Mouse (Mus musculus): ENCODE data around the gene Cdk5rap2. TPM values are rescaled to one million over a fixed set of nuclear protein-coding genes. Genes with fewer than 3 reads are reported as not detected.

Gene Cdk5rap2
- polyA plus RNA-seq, 1 experiment: 73.1 TPM

DNA sequence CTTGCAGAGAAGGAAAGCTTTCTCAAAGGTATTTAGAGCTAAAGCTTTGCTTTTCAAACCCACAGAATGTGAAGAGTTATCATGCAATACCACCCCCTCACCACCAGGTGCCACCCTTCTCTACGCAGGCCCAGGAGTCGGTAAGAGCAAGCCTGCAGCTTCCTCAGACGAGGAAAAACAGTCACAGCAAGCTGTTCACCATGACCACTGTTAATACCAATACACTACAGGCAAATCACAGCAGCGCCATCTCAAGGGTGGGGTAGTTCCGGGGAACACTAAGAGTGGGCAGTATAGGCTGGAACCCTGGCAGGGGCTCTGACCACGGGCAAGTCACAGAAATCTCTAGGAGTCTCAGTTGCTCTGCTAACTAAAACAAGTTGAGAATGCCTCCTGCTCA is 145.0 kb downstream of the Cdk5rap2 start:
- H3K27me3 ChIP-seq (ENCODE audit: control insufficient read depth, insufficient read depth, low read length): no peaks in the 10 kb centered on the region
- H3K4me1 ChIP-seq (ENCODE audit: control insufficient read depth, insufficient read depth, low read length): no peaks in the 10 kb centered on the region
- H3K36me3 ChIP-seq (ENCODE audit: control insufficient read depth, insufficient read depth, low read length): no peaks in the 10 kb centered on the region; the same call in 1 of the 2 replicates
- TF ChIP-seq CTCF (IDR thresholded peaks at IDR 0.05; ENCODE audit: control insufficient read depth, insufficient read depth, insufficient replicate concordance, low read depth, low read length) (peak; percentile 81; the same call in 1 of the 2 replicates), POLR2A (IDR thresholded peaks at IDR 0.05; ENCODE audit: control insufficient read depth, low read depth, low read length) (no peak)
- H3K4me3 ChIP-seq (ENCODE audit: control insufficient read depth, low read depth, low read length): no peak overlapping the region
- peak overlapping the region; percentile 57; the same call in 1 of the 2 replicates for H3K27ac ChIP-seq (ENCODE audit: control insufficient read depth, insufficient read depth, low read depth, low read length)

DNA sequence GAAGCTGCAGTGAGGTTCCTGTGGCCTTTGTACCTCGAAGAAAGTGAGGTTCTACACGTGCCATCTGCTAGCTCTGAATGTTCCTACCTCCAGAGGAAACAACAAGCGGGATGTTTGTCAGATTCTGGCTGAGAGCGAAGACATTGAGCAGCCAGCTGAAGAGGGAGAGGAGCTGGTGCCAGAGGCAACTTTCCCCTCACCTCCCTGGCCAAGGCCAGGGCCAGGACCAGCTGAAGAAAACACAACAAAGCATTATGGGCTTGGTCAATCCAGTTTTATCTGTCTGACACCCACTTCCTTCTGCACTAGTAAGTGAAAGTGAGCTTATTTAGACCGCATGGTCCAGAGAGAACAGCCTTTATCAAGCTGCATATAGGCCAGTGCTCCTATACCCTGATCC is 147.4 kb downstream of the Cdk5rap2 start:
- TF ChIP-seq CTCF (IDR thresholded peaks at IDR 0.05; ENCODE audit: control insufficient read depth, insufficient read depth, insufficient replicate concordance, low read depth, low read length) (no peak), POLR2A (IDR thresholded peaks at IDR 0.05; ENCODE audit: control insufficient read depth, low read depth, low read length) (no peak)
- Histone ChIP-seq H3K27ac (ENCODE audit: control insufficient read depth, insufficient read depth, low read depth, low read length) (no peak overlapping the region), H3K4me1 (ENCODE audit: control insufficient read depth, insufficient read depth, low read length) (no peaks in the 10 kb centered on the region), H3K36me3 (ENCODE audit: control insufficient read depth, insufficient read depth, low read length) (no peaks in the 10 kb centered on the region; the same call in 1 of the 2 replicates), H3K27me3 (ENCODE audit: control insufficient read depth, insufficient read depth, low read length) (no peaks in the 10 kb centered on the region), H3K4me3 (ENCODE audit: control insufficient read depth, low read depth, low read length) (no peak overlapping the region)

DNA sequence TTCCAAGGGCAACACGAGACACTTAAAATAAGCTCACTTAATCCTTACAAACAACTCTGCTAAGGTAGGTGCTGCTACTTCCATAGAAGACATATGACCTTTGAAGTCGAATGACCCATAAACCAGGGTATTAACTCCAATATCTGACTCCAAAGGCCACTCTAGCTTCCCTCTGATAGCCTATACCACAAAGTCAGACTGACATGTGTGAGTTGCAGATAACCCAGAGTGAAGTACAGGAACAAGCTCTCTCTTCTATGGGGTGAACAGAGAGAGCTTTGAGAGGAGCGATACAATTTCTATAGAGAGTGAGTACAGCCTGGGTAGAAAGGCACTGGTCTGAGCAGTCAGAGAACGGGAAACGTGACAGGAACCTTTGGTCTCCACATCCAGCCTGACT is 148.9 kb downstream of the Cdk5rap2 start:
- H3K36me3 ChIP-seq (ENCODE audit: control insufficient read depth, insufficient read depth, low read length): no peaks in the 10 kb centered on the region; the same call in 1 of the 2 replicates
- H3K4me3 ChIP-seq (ENCODE audit: control insufficient read depth, low read depth, low read length): no peak overlapping the region
- H3K27me3 ChIP-seq (ENCODE audit: control insufficient read depth, insufficient read depth, low read length): no peaks in the 10 kb centered on the region
- no peak overlapping the region for H3K27ac ChIP-seq (ENCODE audit: control insufficient read depth, insufficient read depth, low read depth, low read length)
- no peaks in the 10 kb centered on the region for H3K4me1 ChIP-seq (ENCODE audit: control insufficient read depth, insufficient read depth, low read length)
- TF ChIP-seq POLR2A (IDR thresholded peaks at IDR 0.05; ENCODE audit: control insufficient read depth, low read depth, low read length): no peak
- TF ChIP-seq CTCF (IDR thresholded peaks at IDR 0.05; ENCODE audit: control insufficient read depth, insufficient read depth, insufficient replicate concordance, low read depth, low read length): no peak

DNA sequence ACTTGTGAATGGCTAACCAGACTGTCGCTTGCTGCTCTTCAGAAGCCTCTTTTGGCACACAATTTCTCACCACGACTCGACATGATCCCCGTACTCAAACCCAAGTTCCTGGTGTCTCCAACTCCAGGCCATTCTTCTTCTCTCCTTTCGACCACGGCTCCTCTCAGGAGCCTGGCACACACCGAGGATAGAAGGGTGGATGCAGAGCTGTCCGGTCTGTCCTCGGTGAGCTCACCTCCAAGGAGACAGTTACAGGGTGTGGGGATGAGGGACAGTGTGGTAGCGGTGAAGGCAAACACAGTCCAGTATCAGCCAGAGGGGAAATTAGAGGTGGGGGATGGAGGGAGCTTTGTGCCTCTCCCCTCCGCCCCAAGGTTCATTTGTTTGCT is 149.8 kb downstream of the Cdk5rap2 start:
- H3K4me1 ChIP-seq (ENCODE audit: control insufficient read depth, insufficient read depth, low read length): no peaks in the 10 kb centered on the region
- no peaks in the 10 kb centered on the region for H3K27me3 ChIP-seq (ENCODE audit: control insufficient read depth, insufficient read depth, low read length)
- no peak overlapping the region for H3K27ac ChIP-seq (ENCODE audit: control insufficient read depth, insufficient read depth, low read depth, low read length)
- H3K4me3 ChIP-seq (ENCODE audit: control insufficient read depth, low read depth, low read length): no peak overlapping the region
- TF ChIP-seq POLR2A (IDR thresholded peaks at IDR 0.05; ENCODE audit: control insufficient read depth, low read depth, low read length) (no peak), CTCF (IDR thresholded peaks at IDR 0.05; ENCODE audit: control insufficient read depth, insufficient read depth, insufficient replicate concordance, low read depth, low read length) (no peak)
- no peaks in the 10 kb centered on the region; the same call in 1 of the 2 replicates for H3K36me3 ChIP-seq (ENCODE audit: control insufficient read depth, insufficient read depth, low read length)

DNA sequence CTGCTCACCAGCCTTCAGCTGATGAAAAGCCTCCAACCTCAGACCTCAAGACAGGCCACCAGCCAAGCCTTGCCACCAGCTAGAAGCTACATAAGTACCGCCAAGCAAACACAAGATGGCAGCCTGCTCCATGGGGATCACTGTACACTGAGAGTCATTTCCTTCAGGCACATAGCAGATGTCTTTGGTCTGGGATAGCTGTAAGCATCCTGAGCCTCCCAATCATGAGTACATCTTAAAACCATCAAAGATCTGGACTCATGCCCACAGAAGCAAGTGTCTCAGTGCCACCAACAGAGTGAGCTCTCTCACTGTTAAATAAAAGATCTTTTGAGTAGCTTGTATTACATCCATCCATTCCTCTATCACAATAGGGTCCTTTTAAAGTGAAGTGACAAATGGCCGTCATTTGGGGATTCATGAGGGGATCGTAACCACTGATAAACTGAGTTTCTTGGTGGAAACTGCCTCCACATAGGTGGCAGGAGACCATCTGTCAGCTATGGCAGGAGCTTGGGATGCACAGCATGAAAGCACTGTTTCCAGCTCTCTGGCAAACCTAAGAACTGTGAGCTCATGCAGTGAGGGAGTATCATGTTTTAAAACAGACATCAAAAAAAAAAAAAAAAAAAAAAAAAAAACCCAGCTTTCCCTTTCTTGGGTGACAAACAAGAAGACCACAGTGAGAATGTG is 150.4 kb downstream of the Cdk5rap2 start:
- H3K27ac ChIP-seq (ENCODE audit: control insufficient read depth, insufficient read depth, low read depth, low read length): no peak overlapping the region
- H3K4me1 ChIP-seq (ENCODE audit: control insufficient read depth, insufficient read depth, low read length): no peaks in the 10 kb centered on the region
- H3K36me3 ChIP-seq (ENCODE audit: control insufficient read depth, insufficient read depth, low read length): peaks cover 2% of the 10 kb centered on the region; the same call in 1 of the 2 replicates
- H3K27me3 ChIP-seq (ENCODE audit: control insufficient read depth, insufficient read depth, low read length): no peaks in the 10 kb centered on the region
- no peak for TF ChIP-seq POLR2A (IDR thresholded peaks at IDR 0.05; ENCODE audit: control insufficient read depth, low read depth, low read length)
- no peak for TF ChIP-seq CTCF (IDR thresholded peaks at IDR 0.05; ENCODE audit: control insufficient read depth, insufficient read depth, insufficient replicate concordance, low read depth, low read length)
- no peak overlapping the region for H3K4me3 ChIP-seq (ENCODE audit: control insufficient read depth, low read depth, low read length)

DNA sequence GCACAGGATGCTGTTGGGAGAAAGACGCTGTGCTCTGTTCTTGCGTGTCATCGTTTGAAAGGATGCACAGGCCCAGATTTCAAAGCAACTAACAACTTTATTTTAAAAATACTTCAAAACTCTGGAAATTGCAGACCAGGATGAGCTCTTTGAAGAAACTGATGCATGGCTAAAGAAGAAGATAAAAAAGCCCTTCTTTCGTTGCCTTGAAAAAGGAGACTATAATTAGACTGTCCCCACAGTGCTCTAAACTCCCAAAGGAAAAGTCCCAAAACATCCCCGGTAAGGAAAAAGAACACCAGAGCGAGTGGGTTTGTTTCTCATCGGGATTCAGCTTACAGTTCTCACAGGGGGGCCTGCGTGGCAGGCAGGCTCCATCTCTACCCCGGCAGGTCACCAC is 151.4 kb downstream of the Cdk5rap2 start:
- Histone ChIP-seq H3K4me3 (ENCODE audit: control insufficient read depth, low read depth, low read length) (no peak overlapping the region), H3K27ac (ENCODE audit: control insufficient read depth, insufficient read depth, low read depth, low read length) (no peak overlapping the region), H3K27me3 (ENCODE audit: control insufficient read depth, insufficient read depth, low read length) (no peaks in the 10 kb centered on the region), H3K36me3 (ENCODE audit: control insufficient read depth, insufficient read depth, low read length) (peaks cover 2% of the 10 kb centered on the region; the same call in 1 of the 2 replicates), H3K4me1 (ENCODE audit: control insufficient read depth, insufficient read depth, low read length) (no peaks in the 10 kb centered on the region)
- TF ChIP-seq POLR2A (IDR thresholded peaks at IDR 0.05; ENCODE audit: control insufficient read depth, low read depth, low read length) (no peak), CTCF (IDR thresholded peaks at IDR 0.05; ENCODE audit: control insufficient read depth, insufficient read depth, insufficient replicate concordance, low read depth, low read length) (no peak)

DNA sequence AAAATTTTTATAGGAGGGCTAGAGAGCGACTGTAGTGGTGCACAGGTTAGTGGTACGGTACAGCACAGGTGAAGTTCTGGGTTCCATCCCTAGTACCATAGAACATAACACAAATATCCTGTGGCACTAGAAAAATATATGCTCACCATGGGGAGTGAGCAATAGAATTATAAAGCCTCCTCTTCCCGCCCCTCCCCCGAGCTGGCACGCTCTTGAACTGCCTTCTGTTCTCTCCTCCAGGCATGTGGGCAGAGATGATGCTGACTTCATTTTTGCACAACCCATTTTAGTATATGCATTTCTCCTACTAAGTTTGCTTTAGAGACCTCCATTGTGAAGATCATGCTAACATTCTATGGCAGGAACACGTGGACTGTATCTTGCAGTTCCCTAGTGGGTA is 152.0 kb downstream of the Cdk5rap2 start:
- TF ChIP-seq POLR2A (IDR thresholded peaks at IDR 0.05; ENCODE audit: control insufficient read depth, low read depth, low read length) (no peak), CTCF (IDR thresholded peaks at IDR 0.05; ENCODE audit: control insufficient read depth, insufficient read depth, insufficient replicate concordance, low read depth, low read length) (no peak)
- no peaks in the 10 kb centered on the region for H3K27me3 ChIP-seq (ENCODE audit: control insufficient read depth, insufficient read depth, low read length)
- H3K4me1 ChIP-seq (ENCODE audit: control insufficient read depth, insufficient read depth, low read length): no peaks in the 10 kb centered on the region
- no peak overlapping the region for H3K27ac ChIP-seq (ENCODE audit: control insufficient read depth, insufficient read depth, low read depth, low read length)
- H3K36me3 ChIP-seq (ENCODE audit: control insufficient read depth, insufficient read depth, low read length): peaks cover 2% of the 10 kb centered on the region
- no peak overlapping the region for H3K4me3 ChIP-seq (ENCODE audit: control insufficient read depth, low read depth, low read length)
